Mouse (Mus musculus) kidney, adult 2 months (tissue): ENCODE results near the gene Fndc7.

ENCODE experiments used
- CTCF ChIP-seq: fragments of 200-500 bp; conservative IDR thresholded peaks from 2 replicates; pipeline ENCODE4 v1.5.1; 2011; ENCODE audit warnings: low read depth, mild to moderate bottlenecking, control low read depth, low read length, moderate library complexity, mixed read lengths; ENCODE audit not compliant: insufficient read depth, insufficient read length
- POLR2A ChIP-seq: fragments of 200-500 bp; IDR thresholded peaks from one replicate; pipeline ENCODE4 v1.6.1; 2011; ENCODE audit warnings: low read depth, low read length, control low read depth

DNA sequence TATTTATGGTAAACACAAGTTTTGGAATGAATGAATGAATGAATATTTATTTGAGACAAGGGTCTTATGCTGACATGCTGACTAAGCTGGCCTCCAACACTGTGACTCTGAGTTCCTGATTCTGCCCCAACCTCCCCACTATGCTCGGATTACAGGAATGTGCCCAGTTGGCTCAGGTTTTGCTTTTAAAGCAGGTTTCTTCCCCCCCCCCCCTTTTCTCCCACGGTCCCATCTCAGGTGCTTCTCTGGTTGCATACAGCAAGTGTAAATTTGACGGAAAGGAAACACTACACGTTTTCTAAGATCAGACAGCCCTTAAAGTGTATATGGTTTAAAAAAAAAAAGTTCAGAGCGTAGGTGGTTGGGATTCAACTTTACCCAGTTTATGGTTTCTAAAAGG lies 49.8 kb upstream of the Fndc7 start, which contains the start of gene Henmt1:
- TF ChIP-seq CTCF: no peak
- TF ChIP-seq POLR2A: no peak
